Comparison of ENCODE assay signal across 12 mouse cellular contexts in the genomic region with DNA sequence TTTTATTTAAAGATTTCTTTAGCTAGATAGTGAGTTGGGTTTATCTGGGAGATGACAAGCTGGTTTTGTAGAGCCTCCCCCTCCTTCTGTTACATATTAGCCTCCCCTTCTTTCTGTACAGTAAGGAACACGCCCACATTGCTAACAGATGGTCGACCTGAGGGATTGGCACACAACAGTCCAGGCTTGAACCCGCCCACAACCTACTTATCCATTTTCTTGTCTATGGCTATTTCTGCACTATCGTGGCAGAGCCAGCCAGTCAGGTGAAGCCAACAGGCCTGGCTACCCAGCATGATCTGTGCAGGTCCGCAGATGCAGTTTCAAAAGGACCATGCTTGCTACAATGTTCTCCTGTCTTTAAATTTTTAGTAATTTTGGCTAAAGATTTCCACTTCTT. TPM values are rescaled to one million over a fixed set of nuclear protein-coding genes. Genes with fewer than 3 reads are reported as not detected.
DNase-seq lines count a peak whose midpoint lies in the region; ATAC-seq lines count a peak whose summit lies in the region.
"Had no signal": no experiment of that assay in that cellular context is flagged by ENCODE, and none has a peak within 500 bp of the region (broad histone marks: within the 10 kb centered on the region; RNA-seq: fewer than 3 reads in every experiment).

No protein-coding gene starts in this region.

- DNase-seq in heart, postnatal 36 days: no peak
- peak; percentile 62 to 75 for DNase-seq in right cerebral cortex, adult 2 months (ENCODE audit: low spot score in 2 of 2)
- DNase-seq in right cerebral cortex, postnatal 25 days: no peak
- DNase-seq in cerebellum, postnatal 25 days: peak; percentile 83 to 87
- no peak for DNase-seq in adrenal gland, postnatal 36 days
- DNase-seq in heart, embryonic 10.5 days (ENCODE audit: low spot score): no peak
- DNase-seq: adrenal gland, postnatal 10 days; lung, embryonic 14.5 days; thymus, postnatal 4 days had no signal

- no peak overlapping the region for H3K9ac ChIP-seq in heart, embryonic 16.5 days (ENCODE audit: low read length)
- H3K9ac ChIP-seq: lung, embryonic 14.5 days had no signal

- no peaks in the 10 kb centered on the region for H3K27me3 ChIP-seq in heart, embryonic 16.5 days (ENCODE audit: control insufficient read depth, insufficient read depth, low read length)
- H3K27me3 ChIP-seq in heart, embryonic 10.5 days (ENCODE audit: insufficient read depth, poor library complexity, severe bottlenecking): no peaks in the 10 kb centered on the region
- H3K27me3 ChIP-seq: Patski had no signal

- no peak overlapping the region for H3K27ac ChIP-seq in heart, embryonic 16.5 days (ENCODE audit: low read length)
- H3K27ac ChIP-seq in heart, embryonic 10.5 days: no peak overlapping the region

- no peak overlapping the region for H3K4me3 ChIP-seq in heart, embryonic 16.5 days (ENCODE audit: low read length)
- no peak overlapping the region for H3K4me3 ChIP-seq in heart, embryonic 10.5 days

- H3K4me1 ChIP-seq in heart, embryonic 16.5 days (ENCODE audit: control insufficient read depth, insufficient read depth, low read length): peaks cover 15% of the 10 kb centered on the region
- H3K4me1 ChIP-seq in heart, embryonic 10.5 days: peaks cover 19% of the 10 kb centered on the region

- intact Hi-C loops in heart, postnatal 36 days (cut with DNase I): no loop called here

- ATAC-seq in heart, embryonic 16.5 days (replicated peaks; ENCODE audit: extremely low read depth, insufficient read depth, low FRiP score): peak; percentile 23; the same call in 1 of the 2 replicates
- ATAC-seq: Patski had no signal

- 68% methylated on average over 5 of the region's 5 CpGs for WGBS in heart, embryonic 16.5 days
- 84% methylated on average over 5 of the region's 5 CpGs for WGBS in heart, embryonic 10.5 days

- no peak overlapping the region for H3K4me2 ChIP-seq in heart, embryonic 16.5 days (ENCODE audit: low read depth, low read length)
- H3K4me2 ChIP-seq: lung, embryonic 14.5 days; midbrain, embryonic 11.5 days had no signal

- no peaks in the 10 kb centered on the region for H3K36me3 ChIP-seq in heart, embryonic 16.5 days (ENCODE audit: control insufficient read depth, insufficient read depth)
- H3K36me3 ChIP-seq in heart, embryonic 10.5 days: no peaks in the 10 kb centered on the region

- no peaks in the 10 kb centered on the region for H3K9me3 ChIP-seq in heart, embryonic 16.5 days (replicated peaks; ENCODE audit: control insufficient read depth, low read length)
- no peaks in the 10 kb centered on the region for H3K9me3 ChIP-seq in heart, embryonic 10.5 days

RNA-seq across cellular contexts. Expression of gene Phlda1, which starts 21.0 kb away (rescaled TPM):
- polyA plus RNA-seq in heart, embryonic 16.5 days (2015; fragmentation: Nextera tagmentation; extraction: Ambion mirVana): 27.4 and 27.6 TPM in 2 replicates
- 10 to 100 TPM in 1 of 2 experiments, 1 to 10 TPM in 1; 9.8 to 17.3 TPM for total RNA-seq in heart, postnatal 36 days (2021)
- total RNA-seq in adrenal gland, postnatal 36 days (2021): 100 to 1,000 TPM; 120 to 126 TPM
- polyA plus RNA-seq in heart, embryonic 10.5 days (2016; fragmentation: Nextera tagmentation; extraction: Ambion mirVana): 20.6 and 28.8 TPM in 2 replicates

RNA-seq across cellular contexts. Expression of gene Nap1l1, which starts 54.0 kb away (rescaled TPM):
- 104 and 115 TPM in 2 replicates for polyA plus RNA-seq in heart, embryonic 16.5 days (2015; fragmentation: Nextera tagmentation; extraction: Ambion mirVana)
- total RNA-seq in heart, postnatal 36 days (2021): 10 to 100 TPM; 60.7 to 74.5 TPM
- 100 to 1,000 TPM; 140 to 149 TPM for total RNA-seq in adrenal gland, postnatal 36 days (2021)
- 190 and 243 TPM in 2 replicates for polyA plus RNA-seq in heart, embryonic 10.5 days (2016; fragmentation: Nextera tagmentation; extraction: Ambion mirVana)

Comparison
In these comparisons a context has a peak if more than half of its experiments do, and no peak if none do; other contexts are left out.
1. DNase-seq: peak in right cerebral cortex, adult 2 months (2 of 2) and cerebellum, postnatal 25 days (2 of 2); none in heart, postnatal 36 days (0 of 2), right cerebral cortex, postnatal 25 days (single experiment), adrenal gland, postnatal 36 days (0 of 2) and heart, embryonic 10.5 days (single experiment).
2. RNA of gene Phlda1, which starts 21.0 kb away (total RNA-seq): 120 to 126 TPM in adrenal gland, postnatal 36 days; 9.8 to 17.3 TPM in heart, postnatal 36 days; every median in the first group is over 4 times any median in the second.